Mouse (Mus musculus): ENCODE results near the gene Btd. TPM values are rescaled to one million over a fixed set of nuclear protein-coding genes. Genes with fewer than 3 reads are reported as not detected.

Gene Btd
- total RNA-seq, 4 experiments from 2014 or later, result 49.5 to 78.3 (median 62.2) TPM

DNA sequence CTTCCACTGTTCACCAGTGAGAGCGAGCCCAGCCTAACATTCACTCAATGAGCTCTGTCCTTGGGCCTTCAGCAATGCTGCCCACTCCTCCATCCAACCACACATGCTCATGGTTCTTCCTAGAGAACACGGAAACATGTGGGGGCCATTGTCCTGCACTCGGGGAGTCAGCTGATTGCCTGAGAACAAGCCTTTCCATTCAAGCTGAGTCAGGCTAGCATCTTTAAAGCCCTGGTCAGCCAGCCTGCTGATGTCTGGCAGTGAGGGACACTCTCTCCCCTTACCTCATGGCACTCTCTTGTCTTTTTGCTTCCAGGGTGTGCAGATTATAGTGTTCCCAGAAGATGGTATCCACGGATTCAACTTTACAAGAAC, 24.7 kb downstream of the Btd start:
- no peak for DNase-seq

GRCm38 (mm10) chr14:31666931-31667705, 26.3 kb downstream of the Btd start:
- no peak for DNase-seq

- no peak for DNase-seq
Measured at GRCm38 (mm10) chr14:31667741-31668140, 26.9 kb downstream of the Btd start.

GRCm38 (mm10) chr14:31668326-31668725, 27.5 kb downstream of the Btd start:
- no peak for DNase-seq

- DNase-seq, result peak; percentile 84
Measured at GRCm38 (mm10) chr14:31669161-31669611, 28.4 kb downstream of the Btd start.

DNA sequence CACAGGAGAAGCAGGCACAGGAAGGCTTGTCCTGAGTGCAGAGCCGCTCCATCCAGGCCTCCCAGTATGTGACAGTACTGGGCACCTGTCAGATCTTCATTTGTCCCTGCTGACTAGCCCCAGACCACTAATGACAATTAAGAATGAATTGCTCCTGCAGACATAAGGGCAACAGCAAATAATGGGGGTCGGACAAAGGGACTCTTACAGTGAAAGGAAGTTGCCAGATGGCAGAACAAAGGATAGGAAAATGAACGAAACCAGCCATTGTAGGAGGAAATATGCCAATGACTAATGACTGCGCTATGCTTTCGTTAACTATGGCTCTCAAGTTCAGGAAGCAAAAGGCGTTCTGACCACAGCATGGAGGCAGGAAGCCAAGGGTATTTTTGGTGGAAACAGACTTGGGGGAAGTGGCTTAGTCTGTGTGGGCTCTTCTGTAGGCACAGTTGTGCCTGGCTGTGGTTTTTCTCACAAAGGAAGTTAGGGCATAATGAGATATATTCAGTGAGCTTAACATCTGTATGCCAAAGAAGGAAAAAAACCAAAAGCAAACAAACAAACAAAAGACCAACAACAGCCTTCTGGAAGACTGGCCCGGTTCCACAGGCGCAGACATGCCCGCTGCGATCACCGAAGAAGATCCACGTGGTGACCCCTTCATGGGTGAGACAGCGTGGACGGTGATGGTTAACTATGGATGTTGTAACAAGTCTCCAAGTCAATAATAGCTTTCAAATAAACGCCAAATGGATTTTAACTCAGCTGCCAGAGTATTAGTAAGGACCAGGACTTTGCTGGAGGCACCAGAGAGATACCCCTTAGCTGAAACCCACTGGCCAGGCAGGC, 29.0 kb downstream of the Btd start:
- DNase-seq, result no peak

DNA sequence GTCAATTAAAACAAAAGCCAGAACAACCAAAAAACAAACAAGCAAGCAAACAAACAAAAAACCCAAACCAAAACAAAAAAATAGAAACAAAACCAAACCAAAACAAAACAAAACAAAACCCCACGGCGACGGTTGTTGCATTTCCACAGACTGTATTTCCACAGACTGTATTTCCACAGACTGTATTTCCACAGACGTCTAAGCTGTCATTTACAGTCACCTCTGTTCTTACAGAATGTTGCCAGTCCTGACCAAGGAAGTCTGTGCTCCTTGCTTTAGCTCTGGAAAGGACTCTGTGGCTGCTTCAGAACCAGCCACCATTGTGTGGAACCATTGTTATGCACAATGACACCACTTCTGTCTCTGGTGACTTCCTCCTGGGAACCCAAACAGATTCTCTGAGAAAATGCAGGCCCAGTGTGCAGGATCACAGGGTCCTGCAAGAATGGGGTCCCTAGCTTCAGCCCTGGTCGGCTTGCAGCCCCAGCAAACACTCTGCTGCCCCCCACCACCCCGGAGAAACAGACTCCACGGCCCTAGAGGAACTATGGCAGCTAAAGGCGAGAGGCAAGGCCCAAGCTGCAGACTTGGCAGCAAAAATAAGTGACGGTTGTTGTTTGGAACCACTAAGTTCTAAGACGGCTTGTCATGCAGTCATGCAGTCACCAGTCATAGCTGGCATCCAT, 30.9 kb downstream of the Btd start:
- no peak for DNase-seq

GRCm38 (mm10) chr14:31680656-31681055, 39.8 kb downstream of the Btd start:
- DNase-seq, result no peak

DNA sequence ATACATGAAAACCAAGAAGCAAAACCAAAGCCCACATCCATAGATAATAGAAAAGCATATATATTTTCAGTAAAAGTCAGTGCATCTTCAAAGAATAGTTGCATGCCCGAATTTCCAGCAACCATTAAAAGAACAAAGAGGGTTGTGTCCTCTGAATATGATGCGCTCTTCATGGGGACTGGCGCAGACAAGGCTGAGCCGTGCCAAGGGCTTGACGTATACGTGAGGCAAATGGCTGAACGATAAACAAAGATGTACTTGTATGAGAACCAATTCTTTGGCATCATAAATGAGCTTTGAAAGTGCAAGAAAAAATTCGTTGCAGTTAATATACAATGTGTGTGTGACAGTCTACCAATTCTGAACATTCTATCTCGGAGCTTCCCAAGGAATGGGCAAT, 40.5 kb downstream of the Btd start:
- no peak for DNase-seq

DNA sequence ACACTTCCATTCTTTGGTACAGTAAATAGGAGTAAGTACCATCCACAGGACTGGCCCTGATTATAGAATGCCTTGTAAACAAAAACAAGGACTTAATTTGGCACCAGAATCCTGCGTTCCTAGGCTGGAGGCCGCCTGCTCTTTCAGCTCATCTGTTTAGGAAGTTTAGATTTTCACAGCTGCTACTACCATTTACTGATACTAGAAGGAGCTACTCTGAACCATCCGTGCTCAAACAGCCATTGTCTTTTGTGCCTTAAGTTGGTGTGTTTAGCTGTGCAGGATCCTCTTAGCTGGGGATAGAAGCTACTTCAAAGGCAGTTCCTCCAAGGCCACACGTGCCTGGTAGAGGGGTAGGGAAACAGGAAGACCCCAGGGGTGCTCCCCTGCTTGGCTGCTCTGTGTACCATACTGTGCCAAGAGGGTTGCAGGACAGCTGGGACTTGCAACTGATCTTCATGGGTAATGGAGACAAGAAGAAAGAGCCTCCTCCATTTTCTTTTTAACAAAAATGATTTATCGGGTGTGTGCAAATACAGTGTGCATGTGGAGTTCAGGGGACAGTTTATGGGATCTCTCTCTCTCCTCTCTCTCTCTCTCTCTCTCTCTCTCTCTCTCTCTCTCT, 41.2 kb downstream of the Btd start:
- no peak for DNase-seq

GRCm38 (mm10) chr14:31683610-31684009, 42.8 kb downstream of the Btd start:
- DNase-seq, result no peak

DNA sequence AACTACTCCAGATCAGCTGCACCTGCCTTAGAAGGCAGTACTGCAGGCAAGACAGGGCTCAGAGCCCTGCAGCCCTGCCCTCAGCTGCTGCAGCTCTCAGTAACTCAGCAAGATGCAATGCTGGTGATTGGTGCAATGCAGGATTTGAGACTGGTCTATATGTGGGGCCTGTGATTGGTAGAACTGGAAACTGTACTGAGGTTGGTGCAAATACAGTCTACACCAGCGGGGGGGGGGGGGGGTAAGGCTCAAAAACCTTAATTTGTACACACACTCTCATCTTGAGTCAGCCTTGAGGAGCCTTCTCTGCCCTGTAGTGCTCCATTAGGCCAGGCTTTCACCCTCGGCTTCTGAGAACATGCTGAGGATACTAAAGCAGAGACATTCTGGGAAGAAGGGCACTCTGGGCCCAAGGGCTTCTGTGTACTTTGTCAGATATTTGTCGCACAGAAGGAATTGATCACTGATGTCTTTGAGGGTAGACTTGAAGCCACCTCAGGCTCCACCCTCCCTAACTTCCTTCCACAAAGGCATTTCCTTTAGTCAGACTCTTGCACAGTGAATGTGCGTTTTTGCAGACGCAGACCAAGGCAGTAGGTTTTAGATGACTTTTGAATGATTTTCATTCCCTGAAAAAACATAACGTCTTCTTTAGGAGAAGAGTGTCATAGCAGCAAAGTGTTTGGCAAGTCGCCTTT, 43.7 kb downstream of the Btd start:
- no peak for DNase-seq

DNA sequence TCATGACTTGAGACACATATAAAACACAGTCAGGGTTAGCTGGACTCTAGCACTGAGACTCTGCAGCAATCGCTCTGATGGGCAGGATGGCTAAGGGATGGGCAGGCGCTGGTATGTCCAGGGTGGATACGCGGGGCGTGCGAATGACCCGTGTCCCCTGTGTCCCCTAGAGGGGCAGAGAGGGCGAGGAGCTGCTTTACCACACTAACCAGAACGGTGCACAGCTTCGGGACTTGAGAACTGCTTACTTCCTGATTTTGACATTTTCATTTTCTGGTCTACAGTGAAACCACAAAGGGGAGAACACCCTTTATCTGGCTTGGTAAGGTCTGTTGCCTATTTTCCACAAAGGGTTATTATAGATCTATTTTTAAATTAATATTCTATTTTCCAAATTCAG, 44.9 kb downstream of the Btd start:
- DNase-seq, result no peak

- DNase-seq, result no peak
Measured at GRCm38 (mm10) chr14:31686231-31686630, 45.4 kb downstream of the Btd start.

GRCm38 (mm10) chr14:31692536-31692935, 51.7 kb downstream of the Btd start:
- no peak for DNase-seq

GRCm38 (mm10) chr14:31696206-31696984, 55.6 kb downstream of the Btd start:
- no peak for DNase-seq

- no peak for DNase-seq
Measured at GRCm38 (mm10) chr14:31696985-31697303, 56.1 kb downstream of the Btd start.

GRCm38 (mm10) chr14:31697346-31697745, 56.5 kb downstream of the Btd start:
- no peak for DNase-seq

DNA sequence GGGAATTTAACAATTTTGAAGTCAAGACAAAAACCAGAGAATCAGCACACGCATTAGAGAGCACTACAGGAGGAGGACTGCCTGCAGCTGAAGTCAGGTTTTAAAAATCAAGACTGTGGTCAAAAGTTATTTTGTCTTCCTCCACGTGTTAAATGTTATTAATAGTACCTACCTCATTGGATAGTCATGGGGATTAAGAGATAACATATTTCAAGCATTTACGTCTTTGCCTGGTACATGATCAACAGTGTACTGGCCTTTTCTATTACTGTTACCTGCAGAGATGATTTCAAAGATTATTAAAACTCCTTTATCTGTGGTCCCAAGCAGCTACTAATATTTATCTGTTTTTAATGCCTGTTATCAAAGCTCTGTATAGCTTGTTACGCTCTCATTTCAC, 56.9 kb downstream of the Btd start:
- no peak for DNase-seq

- no peak for DNase-seq
Measured at GRCm38 (mm10) chr14:31700376-31700775, 59.5 kb downstream of the Btd start.

- no peak for DNase-seq
Measured at GRCm38 (mm10) chr14:31709343-31709742, 68.5 kb downstream of the Btd start.

All from adrenal gland, adult 8-10 months (tissue).